16 mouse cellular contexts compared by ENCODE assay signal in the genomic region with DNA sequence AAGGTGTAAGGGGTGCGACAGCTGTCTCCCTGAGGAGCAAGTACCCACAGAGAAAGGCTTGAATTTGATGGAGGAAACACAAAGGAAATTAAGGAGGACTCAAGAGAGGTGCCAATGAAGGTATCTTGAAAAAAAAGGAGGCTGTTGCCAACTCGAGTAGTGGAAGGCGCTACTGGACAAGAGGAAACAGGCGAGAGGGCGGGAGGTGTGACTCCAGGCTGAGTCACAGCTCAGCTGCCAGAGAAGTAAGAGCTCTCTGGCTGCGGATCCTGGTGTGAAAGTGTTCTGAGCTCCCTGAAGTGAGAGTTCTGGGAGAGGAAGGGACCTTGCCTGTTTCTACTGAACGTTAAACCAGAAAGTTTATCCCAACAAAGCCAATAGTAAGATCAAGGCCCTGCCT. TPM values are rescaled to one million over a fixed set of nuclear protein-coding genes. Genes with fewer than 3 reads are reported as not detected.
A peak's percentile ranks its signal among the peaks of the same experiment; 100 is the strongest.
DNase-seq lines count a peak whose midpoint lies in the region; ATAC-seq lines count a peak whose summit lies in the region.
"Had no signal": no experiment of that assay in that cellular context is flagged by ENCODE, and none has a peak within 500 bp of the region (broad histone marks: within the 10 kb centered on the region; RNA-seq: fewer than 3 reads in every experiment).

No protein-coding gene starts in this region.

- no peak overlapping the region for H3K27ac ChIP-seq in forebrain, embryonic 14.5 days (ENCODE audit: low read depth, low read length)
- H3K27ac ChIP-seq in forebrain, embryonic 15.5 days (replicated peaks), result no peak overlapping the region
- H3K27ac ChIP-seq: hindbrain, embryonic 14.5 days; stomach, embryonic 15.5 days had no signal

- H3K4me1 ChIP-seq in forebrain, embryonic 14.5 days (ENCODE audit: control insufficient read depth, insufficient read depth, low read length), result no peaks in the 10 kb centered on the region; the same call in 1 of the 2 replicates
- peaks cover 9% of the 10 kb centered on the region for H3K4me1 ChIP-seq in forebrain, embryonic 15.5 days
- H3K4me1 ChIP-seq: stomach, embryonic 15.5 days had no signal

- 74% methylated on average over 7 of the region's 7 CpGs for WGBS in forebrain, embryonic 14.5 days
- WGBS in forebrain, embryonic 15.5 days, result 71% methylated on average over 7 of the region's 7 CpGs

- H3K9me3 ChIP-seq in forebrain, embryonic 14.5 days (replicated peaks; ENCODE audit: control insufficient read depth, low read length), result no peaks in the 10 kb centered on the region
- no peaks in the 10 kb centered on the region for H3K9me3 ChIP-seq in forebrain, embryonic 15.5 days
- H3K9me3 ChIP-seq: megakaryocyte, embryonic 14.5 days; stomach, embryonic 15.5 days had no signal

- no peak overlapping the region for H3K9ac ChIP-seq in forebrain, embryonic 14.5 days (ENCODE audit: low read length)
- no peak overlapping the region for H3K9ac ChIP-seq in forebrain, embryonic 15.5 days (replicated peaks)
- H3K9ac ChIP-seq: hindbrain, embryonic 14.5 days; stomach, embryonic 15.5 days had no signal

- H3K4me2 ChIP-seq in forebrain, embryonic 14.5 days (ENCODE audit: low read length), result no peak overlapping the region
- H3K4me2 ChIP-seq in forebrain, embryonic 15.5 days (replicated peaks), result no peak overlapping the region
- H3K4me2 ChIP-seq: hindbrain, embryonic 14.5 days; liver, embryonic 11.5 days; stomach, embryonic 15.5 days had no signal

- no peaks in the 10 kb centered on the region for H3K27me3 ChIP-seq in forebrain, embryonic 14.5 days (replicated peaks; ENCODE audit: control insufficient read depth, insufficient read depth, low read length)
- no peaks in the 10 kb centered on the region for H3K27me3 ChIP-seq in forebrain, embryonic 15.5 days
- H3K27me3 ChIP-seq: megakaryocyte, embryonic 14.5 days; stomach, embryonic 15.5 days had no signal

- ATAC-seq in forebrain, embryonic 14.5 days, result no peak
- no peak for ATAC-seq in forebrain, embryonic 15.5 days (replicated peaks)

- H3K4me3 ChIP-seq in forebrain, embryonic 14.5 days (ENCODE audit: low read depth, low read length), result no peak overlapping the region
- no peak overlapping the region for H3K4me3 ChIP-seq in forebrain, embryonic 15.5 days
- H3K4me3 ChIP-seq: megakaryocyte, embryonic 14.5 days; stomach, embryonic 15.5 days had no signal

- intact Hi-C loops in left cerebral cortex, postnatal 36 days (cut with DNase I), result no loop called here

- no peaks in the 10 kb centered on the region for H3K36me3 ChIP-seq in forebrain, embryonic 14.5 days (ENCODE audit: control insufficient read depth, insufficient read depth, low read length)
- no peaks in the 10 kb centered on the region for H3K36me3 ChIP-seq in forebrain, embryonic 15.5 days
- H3K36me3 ChIP-seq: stomach, embryonic 15.5 days had no signal

- peak; percentile 8 for DNase-seq in forebrain, embryonic 14.5 days (ENCODE audit: low spot score)
- peak; percentile 44 to 67 for DNase-seq in urinary bladder, postnatal 36 days (ENCODE audit: low spot score in 2 of 2)
- no peak for DNase-seq in urinary bladder, postnatal 10 days (ENCODE audit: low spot score)
- DNase-seq in left cerebral cortex, postnatal 36 days (ENCODE audit: low spot score in 2 of 2), result peak; percentile 36 to 54
- peak; percentile 60 for DNase-seq in telencephalon, adult 2 months (ENCODE audit: low read depth, low spot score)
- no peak for DNase-seq in B cell, adult 2 months
- DNase-seq in yolk sac, embryonic 10.5 days (ENCODE audit: low spot score), result no peak
- DNase-seq: cerebellum, adult 2 months had no signal

RNA-seq across cellular contexts. Expression of a gene that starts 2.7 kb away (rescaled TPM):
- 5.2 and 8.3 TPM in 2 replicates for polyA plus RNA-seq in forebrain, embryonic 14.5 days (2014; fragmentation: Nextera tagmentation; extraction: Ambion mirVana)
- 12.1 and 12.8 TPM in 2 replicates for polyA plus RNA-seq in forebrain, embryonic 15.5 days (2015; fragmentation: Nextera tagmentation; extraction: Ambion mirVana)
- 10 to 100 TPM; 10.5 to 13.1 TPM for total RNA-seq in left cerebral cortex, postnatal 36 days (2021)

RNA-seq across cellular contexts. Expression of a gene that starts 26.3 kb away (rescaled TPM):
- not detected in 2 replicates for polyA plus RNA-seq in forebrain, embryonic 14.5 days (2014; fragmentation: Nextera tagmentation; extraction: Ambion mirVana)
- not detected in 2 replicates for polyA plus RNA-seq in forebrain, embryonic 15.5 days (2015; fragmentation: Nextera tagmentation; extraction: Ambion mirVana)
- under 1 TPM in 1 of 2 experiments, not detected in 1; 0.47 TPM for total RNA-seq in left cerebral cortex, postnatal 36 days (2021)
- total RNA-seq: layer of hippocampus, postnatal 10 days had no signal
- polyA plus RNA-seq: cerebellum, adult 2 months; heart, embryonic 14.5 days; hindbrain, embryonic 14.5 days; kidney, embryonic 16.5 days; liver, embryonic 11.5 days; stomach, embryonic 15.5 days had no signal

RNA-seq across cellular contexts. Expression of a gene that starts 45.0 kb away (rescaled TPM):
- polyA plus RNA-seq in forebrain, embryonic 14.5 days (2014; fragmentation: Nextera tagmentation; extraction: Ambion mirVana), result 0.09 TPM in 1 of 2 replicates, not detected in the other
- polyA plus RNA-seq in forebrain, embryonic 15.5 days (2015; fragmentation: Nextera tagmentation; extraction: Ambion mirVana), result 0.05 TPM in 2 replicates
- total RNA-seq in left cerebral cortex, postnatal 36 days (2021), result under 1 TPM; 0.16 to 0.22 TPM
- polyA plus RNA-seq: heart, embryonic 14.5 days; kidney, embryonic 16.5 days; liver, embryonic 11.5 days; stomach, embryonic 15.5 days had no signal

Comparison
In these comparisons a context has a peak if more than half of its experiments do, and no peak if none do; other contexts are left out.
1. DNase-seq: peak in forebrain, embryonic 14.5 days (single experiment), urinary bladder, postnatal 36 days (2 of 2), left cerebral cortex, postnatal 36 days (2 of 2) and telencephalon, adult 2 months (single experiment); none in urinary bladder, postnatal 10 days (single experiment), B cell, adult 2 months (0 of 2) and yolk sac, embryonic 10.5 days (single experiment).